In genomic region chr11:29825271-29825718, GRCm38 (mm10) we compare ENCODE assay signal across 7 mouse cellular contexts. TPM values are rescaled to one million over a fixed set of nuclear protein-coding genes. Genes with fewer than 3 reads are reported as not detected.
A peak's percentile ranks its signal among the peaks of the same experiment; 100 is the strongest.
DNase-seq lines count a peak whose midpoint lies in the region; ATAC-seq and TF ChIP-seq lines count a peak whose summit lies in the region.
"Not testable (repeated sequence)": the region's sequence is repeated elsewhere in the genome, so short reads cannot be mapped to it uniquely, and the experiment has no call there.

TSS of gene 4931440F15Rik (minus strand) at chr11:29825668.

- H3K4me2 ChIP-seq in forebrain, embryonic 14.5 days (ENCODE audit: low read length) = peak within 1 kb of the TSS; percentile 32
- H3K4me2 ChIP-seq in heart, embryonic 14.5 days (ENCODE audit: low read length) = peak within 1 kb of the TSS; percentile 78
- H3K4me2 ChIP-seq in intestine, embryonic 14.5 days (ENCODE audit: low read length) = peak within 1 kb of the TSS; percentile 50
- peak within 1 kb of the TSS; percentile 66 for H3K4me2 ChIP-seq in limb, embryonic 13.5 days (replicated peaks)
- H3K4me2 ChIP-seq in lung, embryonic 16.5 days (ENCODE audit: low read depth, low read length) = peak within 1 kb of the TSS; percentile 54
- H3K4me2 ChIP-seq in midbrain, postnatal 0 days (ENCODE audit: low read depth, low read length, poor library complexity, severe bottlenecking) = not testable (repeated sequence)

- peaks cover 40% of the 10 kb centered on the region for H3K27me3 ChIP-seq in embryonic facial prominence, embryonic 10.5 days (replicated peaks; ENCODE audit: low read depth, poor library complexity, severe bottlenecking)
- H3K27me3 ChIP-seq in forebrain, embryonic 14.5 days (replicated peaks; ENCODE audit: control insufficient read depth, insufficient read depth, low read length); heart, embryonic 14.5 days (ENCODE audit: control insufficient read depth, insufficient read depth, low read length); lung, embryonic 16.5 days (ENCODE audit: control insufficient read depth, insufficient read depth, low read depth, low read length); midbrain, postnatal 0 days (ENCODE audit: insufficient read depth, low read length): not testable (repeated sequence)
- peaks cover 15% of the 10 kb centered on the region; the same call in 1 of the 2 replicates for H3K27me3 ChIP-seq in intestine, embryonic 14.5 days (replicated peaks; ENCODE audit: control insufficient read depth, insufficient read depth, low read length)
- peaks cover 35% of the 10 kb centered on the region for H3K27me3 ChIP-seq in limb, embryonic 13.5 days

- WGBS in embryonic facial prominence, embryonic 10.5 days = 42% methylated on average over 21 of the region's 21 CpGs
- 63% methylated on average over 21 of the region's 21 CpGs for WGBS in forebrain, embryonic 14.5 days
- WGBS in heart, embryonic 14.5 days = 16% methylated on average over 21 of the region's 21 CpGs
- 25% methylated on average over 21 of the region's 21 CpGs for WGBS in intestine, embryonic 14.5 days
- 28% methylated on average over 21 of the region's 21 CpGs for WGBS in limb, embryonic 13.5 days
- 22% methylated on average over 21 of the region's 21 CpGs for WGBS in lung, embryonic 16.5 days
- 50% methylated on average over 21 of the region's 21 CpGs for WGBS in midbrain, postnatal 0 days

- not testable (repeated sequence) for H3K9ac ChIP-seq in forebrain, embryonic 14.5 days (ENCODE audit: low read length); intestine, embryonic 14.5 days (ENCODE audit: low read length); limb, embryonic 13.5 days; lung, embryonic 16.5 days (ENCODE audit: low read length); midbrain, postnatal 0 days (replicated peaks; ENCODE audit: low read length, poor library complexity, severe bottlenecking)
- H3K9ac ChIP-seq in heart, embryonic 14.5 days (ENCODE audit: low read length) = peak within 1 kb of the TSS; percentile 31

- H3K4me3 ChIP-seq in embryonic facial prominence, embryonic 10.5 days = peak within 1 kb of the TSS; percentile 46
- 0 out of 2 replicates have a peak within 1 kb of the TSS, but pooled peaks have one; percentile 6 for H3K4me3 ChIP-seq in forebrain, embryonic 14.5 days (ENCODE audit: low read depth, low read length)
- H3K4me3 ChIP-seq in heart, embryonic 14.5 days (ENCODE audit: control insufficient read depth in 1 of 2, insufficient read depth in 1 of 2, low read depth in 1 of 2, low read length in 2 of 2) = peak within 1 kb of the TSS; percentile 33 to 34
- peak within 1 kb of the TSS; percentile 20 for H3K4me3 ChIP-seq in intestine, embryonic 14.5 days (ENCODE audit: low read depth, low read length)
- H3K4me3 ChIP-seq in limb, embryonic 13.5 days = peak within 1 kb of the TSS; percentile 37
- peak within 1 kb of the TSS; percentile 25 for H3K4me3 ChIP-seq in lung, embryonic 16.5 days (ENCODE audit: low read length)
- not testable (repeated sequence) for H3K4me3 ChIP-seq in midbrain, postnatal 0 days (ENCODE audit: low read depth, low read length)

- not testable (repeated sequence) for H3K36me3 ChIP-seq in embryonic facial prominence, embryonic 10.5 days (replicated peaks); forebrain, embryonic 14.5 days (ENCODE audit: control insufficient read depth, insufficient read depth, low read length); heart, embryonic 14.5 days (ENCODE audit: control insufficient read depth, insufficient read depth, low read length); intestine, embryonic 14.5 days (ENCODE audit: control insufficient read depth, insufficient read depth, low read length); limb, embryonic 13.5 days; lung, embryonic 16.5 days (ENCODE audit: control insufficient read depth, insufficient read depth, low read length); midbrain, postnatal 0 days (ENCODE audit: insufficient read depth, low read length)

- ATAC-seq in forebrain, embryonic 14.5 days = peak; percentile 11; the same call in 1 of the 2 replicates
- ATAC-seq in heart, embryonic 14.5 days (ENCODE audit: insufficient number of reproducible peaks, insufficient read depth, low FRiP score, low read depth); limb, embryonic 13.5 days (ENCODE audit: low FRiP score, low read depth): not testable (repeated sequence)
- ATAC-seq in intestine, embryonic 14.5 days (replicated peaks; ENCODE audit: low FRiP score, low TSS enrichment, low read depth) = peak; percentile 50; the same call in 1 of the 2 replicates
- 0 out of 2 replicates have a peak, but pooled peaks have one; percentile 16 for ATAC-seq in lung, embryonic 16.5 days (ENCODE audit: low read depth)
- ATAC-seq in midbrain, postnatal 0 days (ENCODE audit: low FRiP score) = peak; percentile 25; the same call in 1 of the 2 replicates

- H3K4me1 ChIP-seq in embryonic facial prominence, embryonic 10.5 days; forebrain, embryonic 14.5 days (ENCODE audit: control insufficient read depth, insufficient read depth, low read length); intestine, embryonic 14.5 days (replicated peaks; ENCODE audit: control insufficient read depth, insufficient read depth, low read length); limb, embryonic 13.5 days; lung, embryonic 16.5 days (replicated peaks; ENCODE audit: control insufficient read depth, insufficient read depth, low read length); midbrain, postnatal 0 days (ENCODE audit: insufficient read depth, low read length): not testable (repeated sequence)
- peaks cover 8 to 21% of the 10 kb centered on the region in 2 experiments for H3K4me1 ChIP-seq in heart, embryonic 14.5 days (ENCODE audit: control insufficient read depth in 2 of 2, insufficient read depth in 2 of 2, low read length in 2 of 2)

- DNase-seq in embryonic facial prominence, embryonic 10.5 days (ENCODE audit: low spot score) = peak; percentile 16
- not testable (repeated sequence) for DNase-seq in forebrain, embryonic 14.5 days (ENCODE audit: low spot score); intestine, embryonic 14.5 days (ENCODE audit: low spot score); midbrain, postnatal 0 days (ENCODE audit: low spot score)

- not testable (repeated sequence) for H3K9me3 ChIP-seq in embryonic facial prominence, embryonic 10.5 days; forebrain, embryonic 14.5 days (replicated peaks; ENCODE audit: control insufficient read depth, low read length); heart, embryonic 14.5 days (ENCODE audit: control insufficient read depth, low read length); intestine, embryonic 14.5 days (ENCODE audit: control insufficient read depth, low read length); limb, embryonic 13.5 days; lung, embryonic 16.5 days (ENCODE audit: control insufficient read depth, low read length); midbrain, postnatal 0 days (ENCODE audit: low read length)

- not testable (repeated sequence) for TF ChIP-seq CTCF in midbrain, postnatal 0 days (IDR thresholded peaks at IDR 0.05)

- not testable (repeated sequence) for H3K27ac ChIP-seq in embryonic facial prominence, embryonic 10.5 days (replicated peaks); forebrain, embryonic 14.5 days (ENCODE audit: low read depth, low read length); intestine, embryonic 14.5 days (ENCODE audit: low read depth); limb, embryonic 13.5 days; lung, embryonic 16.5 days (ENCODE audit: low read length); midbrain, postnatal 0 days (ENCODE audit: low read depth, low read length)
- peak within 1 kb of the TSS; percentile 37 to 53; a peak in 2 of 4 replicates for H3K27ac ChIP-seq in heart, embryonic 14.5 days (replicated peaks in 1 of 2; ENCODE audit: control insufficient read depth in 1 of 2, insufficient read depth in 1 of 2, low read depth in 2 of 2, low read length in 2 of 2)

RNA-seq across cellular contexts. Expression of gene 4931440F15Rik, which starts in this region (rescaled TPM):
- 0.15 TPM in 2 replicates for polyA plus RNA-seq in embryonic facial prominence, embryonic 10.5 days (2016; fragmentation: Nextera tagmentation; extraction: Ambion mirVana)
- 0.11 and 0.15 TPM in 2 replicates for polyA plus RNA-seq in forebrain, embryonic 14.5 days (2014; fragmentation: Nextera tagmentation; extraction: Ambion mirVana)
- polyA plus RNA-seq in heart, embryonic 14.5 days (2014; fragmentation: Nextera tagmentation; extraction: Ambion mirVana) = 0.13 and 0.20 TPM in 2 replicates
- 0.11 TPM in 2 replicates for polyA plus RNA-seq in intestine, embryonic 14.5 days (2014; fragmentation: Nextera tagmentation; extraction: Ambion mirVana)
- 0.09 and 0.23 TPM in 2 replicates for polyA plus RNA-seq in limb, embryonic 13.5 days (2015; fragmentation: Nextera tagmentation; extraction: Ambion mirVana)
- 0.08 and 0.15 TPM in 2 replicates for polyA plus RNA-seq in lung, embryonic 16.5 days (2015; fragmentation: Nextera tagmentation; extraction: Ambion mirVana)
- total RNA-seq in midbrain, postnatal 0 days (2014; rRNA removed) = 0.66 and 1.2 TPM in 2 replicates
- 0.33 and 0.56 TPM in 2 replicates for polyA plus RNA-seq in midbrain, postnatal 0 days (2015; fragmentation: Nextera tagmentation; extraction: Ambion mirVana)

Comparison
In these comparisons a context has a peak if more than half of its experiments do, and no peak if none do; other contexts are left out.
1. Peak in DNase-seq and H3K4me3 ChIP-seq in embryonic facial prominence, embryonic 10.5 days; RNA of the gene not detected or under 1 TPM.
2. Peak in ATAC-seq, H3K4me3 ChIP-seq and H3K4me2 ChIP-seq in forebrain, embryonic 14.5 days; RNA of the gene not detected or under 1 TPM.
3. Peak in ATAC-seq, H3K4me3 ChIP-seq and H3K4me2 ChIP-seq in intestine, embryonic 14.5 days; RNA of the gene not detected or under 1 TPM.
4. Peak in ATAC-seq, H3K4me3 ChIP-seq and H3K4me2 ChIP-seq in lung, embryonic 16.5 days; RNA of the gene not detected or under 1 TPM.